Mouse (Mus musculus): ENCODE data around the gene Isg20.

DNA sequence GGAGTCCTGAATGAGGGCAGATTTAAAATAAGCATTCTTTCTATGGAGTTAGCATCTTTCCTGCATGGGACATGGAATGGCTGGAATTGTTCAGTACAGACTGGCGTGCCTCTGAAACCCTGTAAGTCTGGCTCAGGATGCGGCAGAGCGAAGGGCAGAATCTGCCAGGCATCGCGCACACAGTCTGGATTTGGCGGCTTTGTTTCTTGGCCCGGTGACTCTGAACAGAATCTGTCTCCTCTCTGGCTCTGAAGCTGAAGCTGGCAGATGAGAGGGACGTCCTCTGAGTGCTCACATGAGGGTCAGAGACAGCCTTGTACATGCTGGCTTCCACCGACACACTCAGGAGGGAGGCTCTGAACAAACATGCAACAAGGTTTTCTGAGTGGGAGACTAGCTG is 12.9 kb downstream of the Isg20 start:
- TF ChIP-seq POLR2A (IDR thresholded peaks at IDR 0.05; ENCODE audit: low read depth, low read length), result no peak
- TF ChIP-seq CTCF (conservative IDR thresholded peaks at IDR 0.05; ENCODE audit: insufficient read depth, insufficient read length, low read depth, low read length), result no peak

All from kidney, adult 2 months (tissue).